Mouse (Mus musculus): ENCODE results near the gene Usp17lc. TPM values are rescaled to one million over a fixed set of nuclear protein-coding genes. Genes with fewer than 3 reads are reported as not detected.
"Not testable (repeated sequence)": the region's sequence is repeated elsewhere in the genome, so short reads cannot be mapped to it uniquely, and the experiment has no call there.

Gene Usp17lc
- not detected in 2 replicates for polyA plus RNA-seq (2014; fragmentation: Nextera tagmentation; extraction: Ambion mirVana)

DNA sequence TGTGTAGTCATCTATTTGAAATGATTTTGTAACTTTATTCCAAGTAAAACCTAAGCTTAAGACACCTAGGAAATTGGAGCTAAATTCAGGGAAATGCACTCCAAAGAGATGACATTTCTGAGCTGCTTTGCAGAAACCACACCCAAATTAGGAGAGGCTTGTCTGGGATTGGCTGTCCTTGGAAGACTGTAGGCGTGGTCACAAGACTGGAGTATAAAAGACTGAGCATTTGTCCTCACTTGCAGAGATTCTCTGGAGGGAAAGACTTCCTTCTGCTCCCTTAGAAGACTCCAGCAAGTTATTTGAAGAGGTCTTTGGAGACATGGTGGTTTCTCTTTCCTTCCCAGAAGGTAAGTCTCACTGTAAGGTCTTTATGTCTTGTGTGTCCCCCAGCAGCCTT lies at the start of gene Usp17lc:
TSS of gene Usp17lc (plus strand) at position 301 of the 400 bp plus-strand sequence.
- DNase-seq (ENCODE audit: low spot score); ATAC-seq (replicated peaks; ENCODE audit: low FRiP score); H3K4me1 ChIP-seq (replicated peaks; ENCODE audit: control insufficient read depth, insufficient read depth, low read length); H3K27ac ChIP-seq (ENCODE audit: low read depth, low read length); H3K4me3 ChIP-seq (ENCODE audit: low read depth, low read length); H3K27me3 ChIP-seq (ENCODE audit: control insufficient read depth, insufficient read depth, low read length); H3K36me3 ChIP-seq (ENCODE audit: control insufficient read depth, insufficient read depth, low read length); H3K9me3 ChIP-seq (ENCODE audit: control insufficient read depth, low read length); H3K4me2 ChIP-seq (ENCODE audit: low read depth, low read length, severe bottlenecking); H3K9ac ChIP-seq (ENCODE audit: low read length): not testable (repeated sequence)
- 45% methylated on average over 1 of the region's 1 CpGs for WGBS

DNA sequence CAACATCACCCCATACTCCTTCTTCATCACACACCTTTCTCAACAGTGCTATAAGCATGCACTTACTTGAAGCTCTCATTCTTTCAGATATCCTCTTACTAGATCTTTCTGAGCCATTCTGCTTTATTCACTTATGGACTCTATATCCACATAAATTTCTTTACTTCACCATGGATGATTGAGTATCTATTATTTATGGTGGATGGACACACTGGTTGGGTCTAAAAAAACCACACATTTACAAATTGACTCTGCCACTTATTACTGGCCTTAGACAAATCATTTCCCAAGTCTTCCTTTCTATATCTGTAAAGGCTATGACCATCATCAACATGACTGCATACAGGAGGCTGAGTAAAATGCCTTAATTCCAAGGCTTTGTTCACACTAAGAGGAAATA lies 28.8 kb upstream of the Usp17lc start, which contains the start of gene Olfr603:
TSS of gene Olfr603 (minus strand) at position 101 of the 400 bp plus-strand sequence.
- no peak within 1 kb of the TSS for H3K4me3 ChIP-seq (ENCODE audit: low read depth, low read length)
- H3K36me3 ChIP-seq (ENCODE audit: control insufficient read depth, insufficient read depth, low read length), result no peaks in the 10 kb centered on the region
- no peak within 1 kb of the TSS for H3K4me2 ChIP-seq (ENCODE audit: low read depth, low read length, severe bottlenecking)
- H3K9ac ChIP-seq (ENCODE audit: low read length), result no peak within 1 kb of the TSS
- H3K4me1 ChIP-seq (replicated peaks; ENCODE audit: control insufficient read depth, insufficient read depth, low read length), result no peaks in the 10 kb centered on the region
- no peak for DNase-seq (ENCODE audit: low spot score)
- no peaks in the 10 kb centered on the region for H3K27me3 ChIP-seq (ENCODE audit: control insufficient read depth, insufficient read depth, low read length)
- ATAC-seq (replicated peaks; ENCODE audit: low FRiP score), result no peak
- H3K9me3 ChIP-seq (ENCODE audit: control insufficient read depth, low read length), result no peaks in the 10 kb centered on the region
- H3K27ac ChIP-seq (ENCODE audit: low read depth, low read length), result no peak within 1 kb of the TSS

DNA sequence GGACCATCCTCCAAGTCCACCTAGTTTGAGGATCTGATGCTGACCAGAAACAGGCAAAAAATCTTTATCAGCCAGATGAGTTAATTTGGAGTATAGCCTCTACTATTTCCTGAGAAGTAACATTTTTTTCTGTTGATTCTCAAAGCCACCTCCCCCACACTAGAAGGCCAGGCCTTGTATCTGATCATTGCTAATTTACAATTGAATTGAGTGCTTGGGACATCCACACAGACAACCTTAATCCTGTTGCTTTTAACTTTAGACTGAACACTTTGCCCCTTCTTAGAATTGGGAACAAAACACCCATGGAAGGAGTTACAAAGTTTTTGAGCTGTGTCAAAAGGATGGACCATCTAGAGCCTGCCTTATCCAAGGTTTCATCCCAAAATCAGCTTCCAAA lies 17.1 kb upstream of the Usp17lc start:
- no peaks in the 10 kb centered on the region for H3K9me3 ChIP-seq (ENCODE audit: control insufficient read depth, low read length)
- H3K27me3 ChIP-seq (ENCODE audit: control insufficient read depth, insufficient read depth, low read length), result no peaks in the 10 kb centered on the region
- H3K4me3 ChIP-seq (ENCODE audit: low read depth, low read length), result no peak overlapping the region
- ATAC-seq (replicated peaks; ENCODE audit: low FRiP score), result no peak
- no peaks in the 10 kb centered on the region for H3K36me3 ChIP-seq (ENCODE audit: control insufficient read depth, insufficient read depth, low read length)
- no peak overlapping the region for H3K9ac ChIP-seq (ENCODE audit: low read length)
- no peaks in the 10 kb centered on the region for H3K4me1 ChIP-seq (replicated peaks; ENCODE audit: control insufficient read depth, insufficient read depth, low read length)
- no peak overlapping the region for H3K4me2 ChIP-seq (ENCODE audit: low read depth, low read length, severe bottlenecking)
- no peak overlapping the region for H3K27ac ChIP-seq (ENCODE audit: low read depth, low read length)
- no peak for DNase-seq (ENCODE audit: low spot score)

DNA sequence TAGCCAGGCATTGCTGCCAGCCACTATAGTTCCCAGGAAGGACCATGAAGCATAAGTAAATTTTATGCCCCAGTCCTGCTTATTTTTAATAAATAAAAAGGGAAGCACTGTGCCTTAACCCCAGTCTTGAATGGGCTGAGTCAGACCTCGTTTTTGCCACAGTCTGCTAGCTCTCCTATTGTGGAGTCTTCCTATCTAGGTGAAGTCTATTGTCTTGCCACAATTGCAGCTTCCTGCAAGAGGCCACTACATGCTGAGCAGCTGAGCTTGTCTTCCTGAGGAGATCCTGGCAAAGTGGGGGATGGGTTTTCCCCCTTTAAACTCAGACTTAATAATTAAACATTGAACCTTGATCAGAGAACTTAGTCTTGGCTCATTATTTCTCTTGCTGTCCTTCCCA lies 15.9 kb upstream of the Usp17lc start:
- H3K4me2 ChIP-seq (ENCODE audit: low read depth, low read length, severe bottlenecking), result no peak overlapping the region
- 4% methylated on average over 1 of the region's 1 CpGs for WGBS
- H3K9ac ChIP-seq (ENCODE audit: low read length), result no peak overlapping the region
- no peak overlapping the region for H3K27ac ChIP-seq (ENCODE audit: low read depth, low read length)
- H3K27me3 ChIP-seq (ENCODE audit: control insufficient read depth, insufficient read depth, low read length), result no peaks in the 10 kb centered on the region
- no peak overlapping the region for H3K4me3 ChIP-seq (ENCODE audit: low read depth, low read length)
- DNase-seq (ENCODE audit: low spot score) (no peak), ATAC-seq (replicated peaks; ENCODE audit: low FRiP score) (no peak)
- no peaks in the 10 kb centered on the region for H3K4me1 ChIP-seq (replicated peaks; ENCODE audit: control insufficient read depth, insufficient read depth, low read length)
- H3K36me3 ChIP-seq (ENCODE audit: control insufficient read depth, insufficient read depth, low read length), result no peaks in the 10 kb centered on the region
- no peaks in the 10 kb centered on the region for H3K9me3 ChIP-seq (ENCODE audit: control insufficient read depth, low read length)

DNA sequence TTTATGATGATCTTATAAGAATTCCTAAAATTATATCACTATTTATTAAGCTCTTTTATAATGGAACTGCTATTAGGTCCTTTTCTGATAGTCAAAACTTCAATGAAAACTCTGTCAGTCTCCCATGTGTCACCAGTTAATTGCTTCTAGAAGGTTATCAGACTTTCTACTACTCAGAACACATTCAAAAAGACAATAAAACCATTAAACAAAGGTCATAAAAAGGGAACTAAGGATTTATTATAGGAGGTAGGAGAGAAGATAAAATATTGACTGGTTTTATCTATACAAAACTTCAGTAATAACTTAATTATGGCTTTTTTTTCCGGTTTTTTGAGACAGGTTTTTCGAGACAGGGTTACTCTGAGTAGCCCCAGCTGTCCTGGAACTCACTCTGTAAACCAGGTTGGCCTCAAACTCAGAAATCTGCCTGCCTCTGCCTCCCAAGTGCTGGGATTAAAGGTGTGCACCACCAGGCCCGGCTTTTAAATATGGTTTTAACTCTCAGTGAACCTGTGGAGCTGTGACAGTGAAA lies 8.3 kb upstream of the Usp17lc start:
- H3K4me3 ChIP-seq (ENCODE audit: low read depth, low read length); H3K4me2 ChIP-seq (ENCODE audit: low read depth, low read length, severe bottlenecking); H3K4me1 ChIP-seq (replicated peaks; ENCODE audit: control insufficient read depth, insufficient read depth, low read length); H3K9ac ChIP-seq (ENCODE audit: low read length); H3K27ac ChIP-seq (ENCODE audit: low read depth, low read length); H3K9me3 ChIP-seq (ENCODE audit: control insufficient read depth, low read length); H3K36me3 ChIP-seq (ENCODE audit: control insufficient read depth, insufficient read depth, low read length); DNase-seq (ENCODE audit: low spot score); H3K27me3 ChIP-seq (ENCODE audit: control insufficient read depth, insufficient read depth, low read length); ATAC-seq (replicated peaks; ENCODE audit: low FRiP score): not testable (repeated sequence)
- 81% methylated on average over 3 of the region's 3 CpGs for WGBS

DNA sequence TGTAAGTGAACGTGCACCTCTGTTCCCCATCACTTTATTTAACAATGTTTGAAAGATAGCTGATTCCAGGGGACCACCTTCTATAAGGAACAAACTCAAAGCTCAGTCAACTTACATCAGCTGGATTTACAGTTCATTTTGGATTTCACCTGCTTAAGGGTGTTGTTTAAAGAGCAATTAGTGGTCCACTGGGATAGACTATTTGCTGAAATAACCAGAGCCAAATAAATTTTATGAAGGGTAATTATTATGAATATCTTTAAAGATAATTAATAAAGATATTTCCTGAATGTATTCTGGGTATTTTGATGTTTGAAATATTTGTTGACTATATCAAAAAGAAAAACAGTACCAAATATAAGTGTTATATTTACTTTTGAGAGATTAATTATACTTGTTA lies 30.5 kb downstream of the Usp17lc start, which contains the start of gene Olfr605:
TSS of gene Olfr605 (minus strand) at position 101 of the 400 bp plus-strand sequence.
- Histone ChIP-seq H3K27me3 (ENCODE audit: control insufficient read depth, insufficient read depth, low read length) (no peaks in the 10 kb centered on the region), H3K36me3 (ENCODE audit: control insufficient read depth, insufficient read depth, low read length) (no peaks in the 10 kb centered on the region), H3K4me1 (replicated peaks; ENCODE audit: control insufficient read depth, insufficient read depth, low read length) (no peaks in the 10 kb centered on the region), H3K4me2 (ENCODE audit: low read depth, low read length, severe bottlenecking) (no peak within 1 kb of the TSS), H3K27ac (ENCODE audit: low read depth, low read length) (no peak within 1 kb of the TSS), H3K9ac (ENCODE audit: low read length) (no peak within 1 kb of the TSS), H3K9me3 (ENCODE audit: control insufficient read depth, low read length) (no peaks in the 10 kb centered on the region), H3K4me3 (ENCODE audit: low read depth, low read length) (no peak within 1 kb of the TSS)
- 91% methylated on average over 1 of the region's 1 CpGs for WGBS
- ATAC-seq (replicated peaks; ENCODE audit: low FRiP score) (no peak), DNase-seq (ENCODE audit: low spot score) (no peak)

DNA sequence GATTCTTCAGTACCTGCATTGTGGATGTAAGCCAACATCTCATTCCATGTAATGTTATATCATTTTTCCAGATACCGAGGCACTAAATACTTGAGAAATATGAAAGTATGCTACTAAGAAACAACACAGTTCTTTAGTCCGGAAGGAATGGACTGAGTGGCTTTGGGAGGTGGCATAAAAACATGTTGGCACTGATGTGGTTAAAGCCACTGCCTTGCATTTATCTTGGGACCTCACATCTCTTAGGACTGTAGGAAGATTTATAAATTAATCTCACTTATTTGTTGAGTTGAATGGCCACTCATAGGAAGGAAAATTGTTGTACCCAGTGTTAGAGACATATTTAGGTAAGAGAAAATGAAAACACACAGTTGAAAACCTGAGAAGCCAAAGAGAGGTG lies 33.9 kb downstream of the Usp17lc start, which contains the start of gene Olfr606:
TSS of gene Olfr606 (plus strand) at position 301 of the 400 bp plus-strand sequence.
- ATAC-seq (replicated peaks; ENCODE audit: low FRiP score), result no peak
- H3K9ac ChIP-seq (ENCODE audit: low read length), result no peak within 1 kb of the TSS
- DNase-seq (ENCODE audit: low spot score), result no peak
- H3K27ac ChIP-seq (ENCODE audit: low read depth, low read length), result no peak within 1 kb of the TSS
- no peak within 1 kb of the TSS for H3K4me2 ChIP-seq (ENCODE audit: low read depth, low read length, severe bottlenecking)
- H3K36me3 ChIP-seq (ENCODE audit: control insufficient read depth, insufficient read depth, low read length), result no peaks in the 10 kb centered on the region
- 94% methylated on average over 2 of the region's 2 CpGs for WGBS
- no peaks in the 10 kb centered on the region for H3K9me3 ChIP-seq (ENCODE audit: control insufficient read depth, low read length)
- no peaks in the 10 kb centered on the region for H3K4me1 ChIP-seq (replicated peaks; ENCODE audit: control insufficient read depth, insufficient read depth, low read length)
- no peak within 1 kb of the TSS for H3K4me3 ChIP-seq (ENCODE audit: low read depth, low read length)
- no peaks in the 10 kb centered on the region for H3K27me3 ChIP-seq (ENCODE audit: control insufficient read depth, insufficient read depth, low read length)

DNA sequence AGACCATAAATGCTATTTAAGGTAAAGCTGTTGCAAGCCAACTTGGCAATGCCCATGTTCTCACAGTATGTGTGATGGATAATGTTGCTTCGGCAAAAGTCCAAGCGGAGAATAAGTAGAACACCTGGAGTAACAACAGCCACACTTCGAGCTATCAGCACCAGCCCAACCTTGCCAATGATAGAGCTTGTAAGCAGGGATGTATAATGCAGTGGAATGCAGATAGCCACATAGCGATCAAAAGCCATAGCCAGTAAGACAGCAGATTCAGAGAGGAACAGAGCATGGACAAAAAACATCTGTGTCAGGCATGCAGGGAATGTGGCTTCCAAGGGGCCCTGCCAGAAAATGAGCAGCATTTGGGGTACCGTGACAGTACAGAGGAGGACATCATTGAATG lies 45.7 kb downstream of the Usp17lc start:
- no peak overlapping the region for H3K4me2 ChIP-seq (ENCODE audit: low read depth, low read length, severe bottlenecking)
- DNase-seq (ENCODE audit: low spot score), result no peak
- no peak for ATAC-seq (replicated peaks; ENCODE audit: low FRiP score)
- no peak overlapping the region for H3K4me3 ChIP-seq (ENCODE audit: low read depth, low read length)
- 93% methylated on average over 5 of the region's 5 CpGs for WGBS
- H3K27me3 ChIP-seq (ENCODE audit: control insufficient read depth, insufficient read depth, low read length), result no peaks in the 10 kb centered on the region
- no peak overlapping the region for H3K27ac ChIP-seq (ENCODE audit: low read depth, low read length)
- no peaks in the 10 kb centered on the region for H3K36me3 ChIP-seq (ENCODE audit: control insufficient read depth, insufficient read depth, low read length)
- H3K9me3 ChIP-seq (ENCODE audit: control insufficient read depth, low read length), result no peaks in the 10 kb centered on the region
- H3K4me1 ChIP-seq (replicated peaks; ENCODE audit: control insufficient read depth, insufficient read depth, low read length), result no peaks in the 10 kb centered on the region
- H3K9ac ChIP-seq (ENCODE audit: low read length), result no peak overlapping the region
